Mouse (Mus musculus) testis, adult 2 months (tissue): ENCODE measurements at regions not wholly inside any gene's neighbourhood (a gene's known extent, or its start where the extent isn't known, plus 50 kb on each side); places are given as distances from the start of the nearest gene placed in this dataset.

ENCODE experiments used
- H3K27ac ChIP-seq: fragments of 200-500 bp; 2 replicates; pipeline ENCODE4 v1.5.1; 2012; ENCODE audit warnings: low read depth, low read length; ENCODE audit not compliant: control insufficient read depth, insufficient read depth
- H3K27me3 ChIP-seq: fragments of 200-500 bp; 2 replicates; pipeline ENCODE4 v1.6.1; 2012; ENCODE audit warnings: mild to moderate bottlenecking, low read length, moderate library complexity; ENCODE audit not compliant: control insufficient read depth, insufficient read depth
- H3K36me3 ChIP-seq: fragments of 200-500 bp; 2 replicates; pipeline ENCODE4 v1.6.1; 2012; ENCODE audit warnings: mild to moderate bottlenecking, low read length; ENCODE audit not compliant: control insufficient read depth, insufficient read depth
- H3K4me1 ChIP-seq: fragments of 200-500 bp; 2 replicates; pipeline ENCODE4 v1.6.1; 2012; ENCODE audit warnings: low read length; ENCODE audit not compliant: control insufficient read depth, insufficient read depth
- H3K4me3 ChIP-seq: fragments of 200-500 bp; 2 replicates; pipeline ENCODE4 v1.5.1; 2012; ENCODE audit warnings: low read depth, mild to moderate bottlenecking, low read length, moderate library complexity, mixed read lengths; ENCODE audit not compliant: control insufficient read depth
- CTCF ChIP-seq: fragments of 200-500 bp; IDR thresholded peaks from 2 replicates; pipeline ENCODE4 v1.5.1; 2012; ENCODE audit warnings: low read depth, mild to moderate bottlenecking, inconsistent platforms, low read length, moderate library complexity; ENCODE audit not compliant: control insufficient read depth, insufficient read depth, insufficient replicate concordance
- POLR2A ChIP-seq: fragments of 200-500 bp; IDR thresholded peaks from 2 replicates; pipeline ENCODE4 v1.6.1; 2012; ENCODE audit warnings: low read depth, mild to moderate bottlenecking, inconsistent platforms, low read length, moderate library complexity; ENCODE audit not compliant: control insufficient read depth

GRCm38 (mm10) chr15:25291231-25291691 is 122.3 kb downstream of the Basp1 start:
- H3K27ac ChIP-seq, result no peak overlapping the region
- H3K27me3 ChIP-seq, result no peaks in the 10 kb centered on the region
- H3K4me1 ChIP-seq, result no peaks in the 10 kb centered on the region
- no peak overlapping the region for H3K4me3 ChIP-seq
- no peaks in the 10 kb centered on the region for H3K36me3 ChIP-seq
- no peak for TF ChIP-seq CTCF
- TF ChIP-seq POLR2A, result no peak

DNA sequence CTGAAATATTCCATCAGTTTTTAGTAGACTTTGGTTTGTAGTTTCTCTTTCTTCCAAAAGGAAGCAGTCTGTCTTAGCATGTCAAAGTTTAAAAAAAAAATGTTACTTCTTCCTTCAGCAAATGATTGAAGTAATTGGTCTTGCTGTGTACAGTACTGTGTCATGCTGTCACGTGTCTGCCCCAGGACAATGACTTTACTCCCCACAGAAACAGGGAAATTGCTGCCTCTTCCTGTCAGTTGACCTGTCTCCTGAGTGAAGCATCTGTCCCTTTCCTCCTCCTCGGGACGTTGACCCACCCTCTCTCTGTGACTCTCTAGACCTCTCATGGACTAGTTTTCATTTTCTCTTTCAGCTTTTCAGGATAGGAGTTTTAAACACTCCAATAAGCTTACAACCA is 125.7 kb downstream of the Basp1 start:
- no peaks in the 10 kb centered on the region for H3K27me3 ChIP-seq
- no peaks in the 10 kb centered on the region for H3K36me3 ChIP-seq
- no peak overlapping the region for H3K4me3 ChIP-seq
- TF ChIP-seq CTCF, result no peak
- no peak for TF ChIP-seq POLR2A
- H3K4me1 ChIP-seq, result no peaks in the 10 kb centered on the region
- no peak overlapping the region for H3K27ac ChIP-seq

- H3K4me3 ChIP-seq, result no peak overlapping the region
- no peak overlapping the region for H3K27ac ChIP-seq
- H3K36me3 ChIP-seq, result no peaks in the 10 kb centered on the region
- no peaks in the 10 kb centered on the region for H3K27me3 ChIP-seq
- TF ChIP-seq CTCF, result no peak
- no peak for TF ChIP-seq POLR2A
- no peaks in the 10 kb centered on the region for H3K4me1 ChIP-seq
These were observed 129.0 kb downstream of the Basp1 start for GRCm38 (mm10) chr15:25284354-25285199.

GRCm38 (mm10) chr15:25283713-25284112 is 129.9 kb downstream of the Basp1 start:
- Histone ChIP-seq H3K4me1 (no peaks in the 10 kb centered on the region), H3K36me3 (no peaks in the 10 kb centered on the region), H3K27ac (no peak overlapping the region), H3K4me3 (no peak overlapping the region), H3K27me3 (no peaks in the 10 kb centered on the region)
- TF ChIP-seq CTCF (no peak), POLR2A (no peak)

DNA sequence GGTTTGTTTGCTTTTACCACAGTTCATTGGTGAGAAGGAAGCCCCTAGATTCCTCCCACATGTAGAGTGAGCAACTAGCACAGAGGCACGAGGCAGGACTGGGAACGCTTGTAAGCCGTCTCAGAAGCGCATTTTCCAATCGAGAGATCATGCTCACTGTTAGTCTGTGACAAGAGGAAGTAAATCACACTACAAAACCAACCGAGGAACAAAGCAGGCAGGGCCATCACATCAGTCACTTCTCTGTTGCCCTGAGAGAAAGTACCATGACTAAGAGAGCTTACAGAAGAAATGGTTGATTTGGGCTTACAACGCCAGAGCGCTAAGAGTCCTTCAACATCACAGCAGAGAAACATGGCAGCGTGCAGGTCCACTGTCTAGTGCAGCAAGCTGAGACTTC is 131.2 kb downstream of the Basp1 start:
- Histone ChIP-seq H3K4me3 (no peak overlapping the region), H3K27ac (no peak overlapping the region), H3K4me1 (no peaks in the 10 kb centered on the region), H3K27me3 (no peaks in the 10 kb centered on the region), H3K36me3 (no peaks in the 10 kb centered on the region)
- TF ChIP-seq CTCF (no peak), POLR2A (no peak)

DNA sequence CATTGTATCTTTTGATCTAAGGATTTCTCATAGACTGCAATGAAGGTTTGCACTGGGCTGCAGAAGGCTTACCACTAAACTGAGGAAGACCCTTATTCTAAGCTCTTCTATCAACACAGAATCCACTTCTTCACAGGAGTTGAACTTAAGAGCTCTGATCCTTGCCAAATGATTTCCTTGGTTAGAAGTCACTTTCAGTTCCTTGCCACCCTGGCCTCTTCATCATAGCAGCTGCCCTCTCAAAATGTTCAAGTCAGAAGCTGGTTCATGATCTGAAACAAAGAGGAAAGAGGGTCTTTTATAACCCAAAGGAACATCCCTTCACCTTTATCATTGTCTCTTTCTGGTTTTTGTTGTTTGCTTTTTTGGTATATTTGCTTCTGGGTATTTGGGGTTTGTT is 131.6 kb downstream of the Basp1 start:
- no peak for TF ChIP-seq CTCF
- TF ChIP-seq POLR2A, result no peak
- no peaks in the 10 kb centered on the region for H3K36me3 ChIP-seq
- no peaks in the 10 kb centered on the region for H3K27me3 ChIP-seq
- H3K4me1 ChIP-seq, result no peaks in the 10 kb centered on the region
- no peak overlapping the region for H3K27ac ChIP-seq
- no peak overlapping the region for H3K4me3 ChIP-seq

- no peaks in the 10 kb centered on the region for H3K36me3 ChIP-seq
- H3K4me1 ChIP-seq, result no peaks in the 10 kb centered on the region
- TF ChIP-seq CTCF (no peak), POLR2A (no peak)
- no peak overlapping the region for H3K4me3 ChIP-seq
- H3K27me3 ChIP-seq, result no peaks in the 10 kb centered on the region
- H3K27ac ChIP-seq, result no peak overlapping the region
These were observed 135.0 kb downstream of the Basp1 start for GRCm38 (mm10) chr15:25278317-25279156.
